Mouse (Mus musculus) limb, embryonic 11.5 days (tissue): ENCODE measurements around the gene Nrp1. TPM values are rescaled to one million over a fixed set of nuclear protein-coding genes. Genes with fewer than 3 reads are reported as not detected.
A peak's percentile ranks its signal among the peaks of the same experiment; 100 is the strongest.

Source experiments
- ATAC-seq: fragments of 200-750 bp; cut with Nextera tagmentation; 2 replicates; pipeline ENCODE4 v1.8.0; 2017; ENCODE audit warnings: low read depth; ENCODE audit not compliant: insufficient number of reproducible peaks, low FRiP score, low TSS enrichment
- DNase-seq: peaks from one replicate; pipeline ENCODE4 v3.0.0-alpha.2; 2015; ENCODE audit warnings: low spot score
- H3K27ac ChIP-seq: fragments of 300-500 bp; sonication (generic); replicated peaks from 2 replicates; pipeline ENCODE4 v1.5.1; 2014; ENCODE audit warnings: low read depth, mild to moderate bottlenecking, low read length
- H3K27me3 ChIP-seq: fragments of 300-500 bp; sonication (generic); 2 replicates; pipeline ENCODE4 v1.6.1; 2014; ENCODE audit warnings: mild to moderate bottlenecking, low read length, mixed read lengths; ENCODE audit not compliant: control insufficient read depth, insufficient read depth
- H3K36me3 ChIP-seq: fragments of 300-500 bp; sonication (generic); 2 replicates; pipeline ENCODE4 v1.6.1; 2014; ENCODE audit warnings: mild to moderate bottlenecking, low read length, moderate library complexity, mixed read lengths; ENCODE audit not compliant: control insufficient read depth, insufficient read depth
- H3K4me1 ChIP-seq: fragments of 300-500 bp; sonication (generic); 2 replicates; pipeline ENCODE4 v1.6.1; 2014; ENCODE audit warnings: low read length, mixed read lengths; ENCODE audit not compliant: control insufficient read depth, insufficient read depth
- H3K4me2 ChIP-seq: fragments of 300-500 bp; sonication (generic); 2 replicates; pipeline ENCODE4 v1.6.1; 2014; ENCODE audit warnings: low read depth, mild to moderate bottlenecking, moderate library complexity; ENCODE audit not compliant: severe bottlenecking
- H3K4me3 ChIP-seq: fragments of 300-500 bp; sonication (generic); 2 replicates; pipeline ENCODE4 v1.5.1; 2014; ENCODE audit warnings: low read depth, low read length
- H3K9ac ChIP-seq: fragments of 300-500 bp; sonication (generic); 2 replicates; pipeline ENCODE4 v1.6.1; 2014; ENCODE audit warnings: mild to moderate bottlenecking, low read length
- H3K9me3 ChIP-seq: fragments of 300-500 bp; sonication (generic); 2 replicates; pipeline ENCODE4 v1.6.1; 2016; ENCODE audit warnings: low read length; ENCODE audit not compliant: control insufficient read depth
- WGBS: fragments of 180-500 bp; shearing (Covaris S2); extraction: QIAGEN DNeasy Blood & Tissue Kit; methylation state at CpG from one replicate; pipeline ENCODE4 v1.1.7; 2014; 5-methylcytosine and 5-hydroxymethylcytosine counted together
- polyA plus RNA-seq: library from polyadenylated mRNA; unstranded; fragments of >200 nt; fragmentation: Nextera tagmentation; extraction: Ambion mirVana; gene quantifications from 2 replicates; pipeline ENCODE4 v1.2.1, GENCODE M21; 2014

The Nrp1 gene
- polyA plus RNA-seq, 1 experiment from 2014 or later, result 51.1 TPM

DNA sequence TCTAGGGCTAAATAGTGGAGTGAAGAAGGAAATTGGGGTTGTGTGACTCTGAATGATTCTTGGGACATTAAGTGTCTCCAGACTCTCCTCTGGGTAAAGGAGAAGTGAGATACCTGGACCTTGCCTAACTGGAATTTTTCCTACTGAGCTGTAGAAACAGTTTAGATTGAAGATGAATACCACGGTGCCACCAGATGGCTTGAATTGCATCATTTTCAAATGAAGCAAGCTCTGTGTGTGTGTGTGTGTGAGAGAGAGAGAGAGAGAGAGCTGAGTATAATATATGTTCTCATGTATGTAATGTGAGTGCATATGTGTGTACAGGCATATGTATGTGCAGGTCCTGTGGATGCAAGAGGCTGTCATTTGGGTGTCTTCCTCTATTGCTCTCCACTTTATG is 72.7 kb downstream of the Nrp1 start:
- ATAC-seq (no peak), DNase-seq (no peak)
- Histone ChIP-seq H3K27ac (no peak overlapping the region), H3K4me2 (no peak overlapping the region), H3K36me3 (peaks cover 4% of the 10 kb centered on the region; the same call in 1 of the 2 replicates), H3K4me3 (no peak overlapping the region), H3K9me3 (no peaks in the 10 kb centered on the region), H3K27me3 (no peaks in the 10 kb centered on the region), H3K4me1 (no peaks in the 10 kb centered on the region), H3K9ac (no peak overlapping the region)
- 97% methylated on average over 1 of the region's 1 CpGs for WGBS

DNA sequence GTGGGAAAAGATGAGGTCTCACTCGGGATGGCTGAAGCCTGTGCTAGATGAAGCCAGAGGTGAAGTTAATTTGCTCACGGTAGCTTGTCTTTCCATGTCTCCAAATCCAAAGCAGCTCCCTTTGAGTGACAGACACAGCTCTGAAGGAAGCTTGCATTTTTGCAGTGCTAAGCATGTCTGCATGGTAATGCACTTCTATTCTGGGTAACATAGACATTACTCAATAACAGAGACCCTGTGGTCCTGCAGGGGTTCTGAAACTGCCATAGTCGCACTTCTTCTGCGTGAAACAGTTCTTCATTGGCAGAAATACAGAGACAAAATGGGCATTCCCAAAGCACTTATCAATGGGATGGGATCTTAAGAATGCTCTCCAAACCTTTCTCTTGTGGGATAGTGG is 77.3 kb downstream of the Nrp1 start:
- H3K9ac ChIP-seq, result no peak overlapping the region
- WGBS, result 90% methylated on average over 4 of the region's 4 CpGs
- DNase-seq, result no peak
- no peaks in the 10 kb centered on the region for H3K4me1 ChIP-seq
- H3K4me2 ChIP-seq, result no peak overlapping the region
- H3K36me3 ChIP-seq, result no peaks in the 10 kb centered on the region
- no peaks in the 10 kb centered on the region for H3K27me3 ChIP-seq
- no peaks in the 10 kb centered on the region for H3K9me3 ChIP-seq
- no peak overlapping the region for H3K4me3 ChIP-seq
- no peak overlapping the region for H3K27ac ChIP-seq
- no peak for ATAC-seq

GRCm38 (mm10) chr8:128437156-128437825 is 78.9 kb downstream of the Nrp1 start:
- Histone ChIP-seq H3K9me3 (no peaks in the 10 kb centered on the region), H3K4me1 (0 out of 2 replicates have a peak, but pooled peaks cover under 1% of the 10 kb centered on the region), H3K9ac (no peak overlapping the region), H3K4me2 (no peak overlapping the region), H3K27me3 (no peaks in the 10 kb centered on the region), H3K27ac (no peak overlapping the region), H3K4me3 (no peak overlapping the region), H3K36me3 (no peaks in the 10 kb centered on the region)
- WGBS, result 87% methylated on average over 12 of the region's 12 CpGs
- ATAC-seq (no peak), DNase-seq (no peak)

DNA sequence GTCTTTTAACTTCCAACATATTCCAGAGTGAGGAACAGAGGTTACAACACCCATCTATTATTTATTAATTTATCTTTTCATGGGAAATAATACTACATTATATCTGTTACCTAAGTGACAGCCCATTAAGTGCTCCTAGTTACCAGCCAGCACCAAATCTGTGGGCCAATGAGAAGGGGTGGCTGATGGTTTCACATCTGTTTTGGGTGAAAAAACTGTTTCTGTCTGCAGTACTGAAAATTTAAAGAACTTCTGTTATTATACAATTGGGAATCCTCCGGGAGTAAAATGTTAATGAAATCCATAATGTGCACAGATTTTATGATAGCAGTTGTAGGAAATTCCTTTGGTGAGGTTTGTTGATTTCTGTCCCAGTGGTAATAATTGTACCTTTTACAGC is 83.0 kb downstream of the Nrp1 start:
- Histone ChIP-seq H3K27me3 (no peaks in the 10 kb centered on the region), H3K36me3 (no peaks in the 10 kb centered on the region), H3K9me3 (no peaks in the 10 kb centered on the region), H3K4me2 (no peak overlapping the region), H3K4me1 (0 out of 2 replicates have a peak, but pooled peaks cover 7% of the 10 kb centered on the region), H3K9ac (no peak overlapping the region), H3K27ac (no peak overlapping the region), H3K4me3 (no peak overlapping the region)
- no peak for ATAC-seq
- WGBS, result 44% methylated on average over 1 of the region's 1 CpGs
- no peak for DNase-seq

DNA sequence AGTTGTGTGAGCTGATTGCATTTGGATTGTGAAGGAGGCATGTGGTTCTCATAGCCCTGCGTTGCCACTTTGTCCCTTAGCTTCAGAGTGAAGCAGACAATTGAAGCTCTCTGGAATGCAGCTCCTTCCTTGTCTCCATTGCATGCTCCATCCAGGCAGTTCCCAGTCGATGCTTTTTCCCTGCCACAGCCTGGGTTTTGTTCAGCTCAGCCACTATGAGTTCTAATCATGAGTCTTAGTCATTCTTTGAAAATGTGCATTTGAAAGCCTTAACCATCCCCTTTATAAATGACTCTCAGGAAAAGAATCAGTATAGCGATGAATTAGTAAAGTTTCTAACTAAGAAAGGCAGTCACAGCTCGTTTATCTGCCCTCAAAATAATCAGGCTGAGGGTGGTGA is 87.2 kb downstream of the Nrp1 start:
- no peak overlapping the region for H3K4me2 ChIP-seq
- no peaks in the 10 kb centered on the region for H3K27me3 ChIP-seq
- H3K36me3 ChIP-seq, result no peaks in the 10 kb centered on the region
- H3K9ac ChIP-seq, result no peak overlapping the region
- no peaks in the 10 kb centered on the region for H3K9me3 ChIP-seq
- ATAC-seq (no peak), DNase-seq (no peak)
- 0 out of 2 replicates have a peak, but pooled peaks cover 10% of the 10 kb centered on the region for H3K4me1 ChIP-seq
- H3K4me3 ChIP-seq, result no peak overlapping the region
- H3K27ac ChIP-seq, result no peak overlapping the region; the same call in 1 of the 2 replicates
- WGBS, result 50% methylated on average over 4 of the region's 4 CpGs

- no peak overlapping the region for H3K4me2 ChIP-seq
- H3K27me3 ChIP-seq, result no peaks in the 10 kb centered on the region
- no peak overlapping the region for H3K4me3 ChIP-seq
- no peak for ATAC-seq
- no peak overlapping the region for H3K9ac ChIP-seq
- H3K4me1 ChIP-seq, result 0 out of 2 replicates have a peak, but pooled peaks cover 13% of the 10 kb centered on the region
- WGBS, result 74% methylated on average over 3 of the region's 3 CpGs
- no peaks in the 10 kb centered on the region for H3K9me3 ChIP-seq
- H3K36me3 ChIP-seq, result no peaks in the 10 kb centered on the region
- no peak overlapping the region for H3K27ac ChIP-seq
- DNase-seq, result no peak
These were observed 88.2 kb downstream of the Nrp1 start for GRCm38 (mm10) chr8:128446636-128447035.

GRCm38 (mm10) chr8:128447320-128447719 is 88.9 kb downstream of the Nrp1 start:
- H3K4me2 ChIP-seq, result no peak overlapping the region
- H3K27me3 ChIP-seq, result no peaks in the 10 kb centered on the region
- H3K9ac ChIP-seq, result no peak overlapping the region
- no peak overlapping the region for H3K27ac ChIP-seq
- no peak overlapping the region for H3K4me3 ChIP-seq
- no peaks in the 10 kb centered on the region for H3K36me3 ChIP-seq
- DNase-seq, result no peak
- 0 out of 2 replicates have a peak, but pooled peaks cover 13% of the 10 kb centered on the region for H3K4me1 ChIP-seq
- no peak for ATAC-seq
- over 99% methylated on average over 3 of the region's 3 CpGs for WGBS
- H3K9me3 ChIP-seq, result no peaks in the 10 kb centered on the region

- DNase-seq, result peak; percentile 40
- 0 out of 2 replicates have a peak, but pooled peaks cover 9% of the 10 kb centered on the region for H3K4me1 ChIP-seq
- no peaks in the 10 kb centered on the region for H3K9me3 ChIP-seq
- no peaks in the 10 kb centered on the region for H3K27me3 ChIP-seq
- no peaks in the 10 kb centered on the region for H3K36me3 ChIP-seq
- no peak overlapping the region for H3K4me3 ChIP-seq
- 0 out of 2 replicates have a peak, but pooled peaks have one; percentile 26 for ATAC-seq
- no peak overlapping the region for H3K9ac ChIP-seq
- 50% methylated on average over 9 of the region's 9 CpGs for whole genome bisulfite sequencing
- H3K4me2 ChIP-seq, result no peak overlapping the region
- H3K27ac ChIP-seq, result peak overlapping the region; percentile 8; the same call in 1 of the 2 replicates
These were observed 92.1 kb downstream of the Nrp1 start for GRCm38 (mm10) chr8:128450390-128451032.
